Mouse (Mus musculus) induced T-regulatory cell, adult 2 months (primary cell): ENCODE data around the gene Cask.
"Not testable (repeated sequence)": the region's sequence is repeated elsewhere in the genome, so short reads cannot be mapped to it uniquely, and the experiment has no call there.

Experiments used
- DNase-seq: peaks from one replicate; pipeline ENCODE4 v3.0.0-alpha.2; 2012; ENCODE audit warnings: low read depth

Gene Cask

DNA sequence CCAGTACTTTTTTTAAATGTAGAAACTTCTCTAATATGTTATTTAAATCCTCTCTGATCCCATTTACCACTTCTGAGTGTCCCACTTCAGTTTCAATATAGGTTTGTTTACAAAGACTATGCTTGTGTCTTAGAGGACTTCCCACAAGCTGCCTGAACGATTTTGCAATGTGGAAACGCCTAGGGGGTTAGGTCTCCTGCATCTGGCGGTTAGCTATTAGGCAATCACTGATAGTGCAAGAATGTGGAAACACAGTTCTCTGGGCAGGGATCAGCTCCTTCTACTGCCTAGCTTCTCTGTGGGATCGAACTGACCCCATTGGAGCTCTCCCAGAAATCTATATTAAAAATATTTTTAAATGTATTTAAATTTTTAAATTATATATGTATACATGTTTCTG is at the start of gene Cask:
Cask (minus strand) TSS at position 83 of the 400 bp plus-strand sequence.
- no peak for DNase-seq

DNA sequence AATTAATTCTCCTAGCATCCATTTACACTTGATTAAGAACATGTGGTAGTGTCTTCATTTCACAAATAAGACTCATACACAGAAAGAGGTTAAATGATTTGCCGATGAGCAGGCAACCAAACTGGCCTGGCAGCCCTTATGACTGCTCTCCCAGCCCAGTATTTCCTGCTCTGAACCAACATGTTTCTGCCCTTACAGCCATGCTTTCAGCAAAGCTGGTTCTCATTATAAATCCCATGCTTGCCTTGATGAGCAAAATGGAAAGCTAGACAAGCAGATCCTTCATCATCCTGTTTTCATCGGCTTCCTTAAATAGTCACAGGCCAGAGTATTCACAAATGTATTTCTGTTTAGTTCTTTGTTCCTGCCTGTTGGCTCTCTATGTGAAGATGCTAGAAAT is 38.8 kb upstream of the Cask start:
- no peak for DNase-seq

DNA sequence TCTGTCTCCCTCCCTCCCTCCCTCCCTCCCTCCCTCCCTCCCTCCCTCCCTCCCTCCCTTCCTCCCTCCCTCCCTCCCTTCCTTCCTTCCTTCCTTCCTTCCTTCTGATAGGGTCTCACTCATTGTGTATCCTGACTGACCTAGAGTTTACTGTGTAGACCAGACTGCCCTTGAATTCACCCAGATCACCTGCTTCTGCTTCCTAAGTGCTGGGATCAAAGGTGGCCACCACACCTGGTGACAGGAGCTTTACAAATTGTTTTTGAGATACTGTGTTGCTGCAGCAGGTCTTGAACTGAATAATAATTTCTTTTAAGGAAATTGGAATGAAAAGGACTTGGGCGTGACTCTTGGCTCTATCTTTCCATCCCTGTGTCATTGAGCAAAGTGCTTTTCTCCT is 33.2 kb upstream of the Cask start:
- DNase-seq = no peak

DNA sequence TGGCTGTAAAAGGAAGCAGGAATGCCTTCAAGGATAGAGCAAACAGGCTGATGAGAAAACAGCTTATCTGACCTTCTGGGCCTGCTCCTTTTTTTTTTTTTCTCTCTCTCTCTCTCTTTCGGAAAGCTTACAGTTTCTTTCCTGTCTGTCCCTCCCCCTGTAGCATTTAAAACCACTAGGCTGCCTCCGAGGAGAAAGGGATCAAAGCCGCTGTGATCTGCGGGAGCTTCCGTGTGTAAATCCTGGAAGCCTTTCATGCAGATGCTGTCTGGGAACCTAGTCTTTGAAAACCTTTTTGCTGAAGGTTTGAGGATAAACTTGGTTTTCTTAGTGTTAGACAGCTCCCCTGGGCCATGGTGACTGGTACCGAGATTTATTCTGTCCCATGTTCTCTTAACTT is 30.8 kb upstream of the Cask start:
- DNase-seq = no peak

DNA sequence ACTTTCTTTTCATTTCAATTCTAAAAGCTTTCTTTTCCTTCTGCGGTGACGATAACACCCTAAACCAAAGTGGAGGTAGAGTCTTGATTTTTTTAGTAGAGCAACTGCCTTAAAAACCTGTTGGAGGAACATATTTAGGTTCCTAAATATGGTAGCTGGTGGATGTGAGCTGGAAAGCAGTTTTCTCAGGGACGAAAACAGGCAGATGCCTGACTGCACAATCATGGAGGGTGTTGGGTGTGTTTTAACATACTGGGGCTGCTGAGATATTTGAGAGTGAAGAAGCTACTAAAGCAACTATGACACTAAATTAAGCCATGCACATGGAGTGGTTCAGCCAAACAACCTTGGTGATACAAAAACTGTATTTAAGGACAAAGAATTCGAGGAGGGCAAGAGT is 9.0 kb upstream of the Cask start:
- no peak for DNase-seq

DNA sequence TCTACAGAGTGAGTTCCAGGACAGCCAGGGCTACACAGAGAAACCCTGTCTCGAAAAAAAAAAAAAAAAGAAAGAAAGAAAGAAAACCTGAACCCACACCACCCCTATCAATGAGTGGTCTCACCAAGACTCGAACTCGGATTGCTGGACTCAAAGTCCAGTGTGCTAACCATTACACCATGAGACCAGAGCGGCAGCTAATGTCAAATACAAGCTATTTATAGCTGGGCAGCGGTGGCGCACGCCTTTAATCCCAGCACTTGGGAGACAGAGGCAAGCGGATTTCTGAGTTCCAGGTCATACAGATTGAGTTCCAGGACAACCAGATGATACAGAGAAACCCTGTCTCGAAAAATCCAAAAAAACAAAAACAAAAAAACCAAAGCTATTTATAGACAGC is 7.9 kb upstream of the Cask start:
- no peak for DNase-seq

DNA sequence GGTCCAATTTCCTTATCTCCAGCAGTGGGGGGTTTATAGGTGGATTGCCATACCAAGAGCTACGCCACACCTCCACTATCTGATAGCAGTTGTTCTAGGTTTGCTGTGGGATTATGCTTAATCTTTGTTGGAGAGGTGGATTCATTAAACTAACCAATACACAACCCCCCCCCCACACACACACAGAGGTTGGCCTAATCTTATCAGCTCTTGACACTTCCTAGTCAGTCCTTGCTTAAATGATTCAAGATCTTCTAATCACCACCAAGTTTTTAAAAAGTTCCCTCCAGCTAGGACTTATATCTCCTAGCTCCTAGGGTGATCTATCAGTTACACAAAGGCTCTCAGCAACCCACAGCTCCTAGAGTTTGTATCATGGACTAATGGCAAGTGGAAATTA is 2.7 kb downstream of the Cask start:
- DNase-seq = no peak

DNA sequence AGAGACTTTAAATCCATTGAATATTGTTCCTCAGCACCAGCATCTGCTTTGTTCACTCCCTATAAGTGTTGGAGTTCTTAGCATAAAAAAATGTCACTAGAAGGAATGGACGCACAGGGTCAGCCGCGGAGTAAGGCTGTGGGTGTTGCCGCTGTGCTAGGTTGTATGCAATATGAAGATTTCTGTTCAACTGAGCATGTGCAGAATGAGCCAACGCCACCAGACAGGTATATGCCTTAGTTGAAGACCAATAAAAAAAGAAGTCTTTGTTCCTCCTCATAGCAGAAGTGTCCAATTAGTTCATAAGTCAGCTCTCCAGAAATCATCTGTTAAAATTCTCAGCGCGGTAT is 3.7 kb downstream of the Cask start:
- peak; percentile 37 for DNase-seq

DNA sequence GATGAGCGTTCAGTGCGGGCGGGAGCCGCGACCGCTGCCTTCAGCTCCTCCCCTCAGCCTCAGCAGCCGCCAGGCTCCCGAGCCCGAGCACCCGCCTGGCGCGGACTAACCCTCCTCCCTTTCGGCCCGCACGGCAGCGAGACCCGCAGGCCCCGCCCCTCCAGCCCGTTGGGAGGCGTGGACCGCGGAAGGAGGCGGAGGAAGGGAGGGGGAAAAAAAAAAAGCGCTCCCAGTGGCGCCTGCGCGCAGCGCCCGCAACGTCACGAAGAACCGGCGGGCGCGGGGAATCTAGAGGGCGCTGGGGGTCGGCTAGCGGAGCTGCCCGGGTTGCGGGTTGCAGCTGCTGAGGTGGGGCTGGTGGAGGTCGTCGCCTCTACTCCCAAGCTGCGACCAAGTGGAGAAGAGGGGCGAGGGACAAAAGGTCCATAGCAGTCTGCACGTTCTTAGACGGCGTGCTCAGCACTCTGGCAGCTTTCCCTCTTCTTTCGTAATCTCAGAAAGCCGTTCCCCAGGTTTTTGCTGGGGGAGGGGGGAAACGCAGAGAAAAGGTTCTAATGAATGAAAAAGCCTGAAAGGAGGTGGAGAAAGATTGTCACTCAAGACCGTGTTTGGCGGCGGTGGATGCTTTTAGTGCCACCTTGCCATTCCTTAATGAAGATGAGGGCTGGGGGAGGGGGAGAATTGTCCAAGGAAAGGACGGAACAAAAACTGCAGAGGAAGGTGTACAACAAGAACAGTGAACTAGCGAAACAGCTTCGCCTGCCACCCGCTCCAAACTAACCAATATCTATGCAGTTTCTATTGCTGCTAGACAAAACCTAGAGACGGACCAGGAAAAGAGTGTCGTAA is 4.3 kb downstream of the Cask start:
- DNase-seq = peak; percentile 87

DNA sequence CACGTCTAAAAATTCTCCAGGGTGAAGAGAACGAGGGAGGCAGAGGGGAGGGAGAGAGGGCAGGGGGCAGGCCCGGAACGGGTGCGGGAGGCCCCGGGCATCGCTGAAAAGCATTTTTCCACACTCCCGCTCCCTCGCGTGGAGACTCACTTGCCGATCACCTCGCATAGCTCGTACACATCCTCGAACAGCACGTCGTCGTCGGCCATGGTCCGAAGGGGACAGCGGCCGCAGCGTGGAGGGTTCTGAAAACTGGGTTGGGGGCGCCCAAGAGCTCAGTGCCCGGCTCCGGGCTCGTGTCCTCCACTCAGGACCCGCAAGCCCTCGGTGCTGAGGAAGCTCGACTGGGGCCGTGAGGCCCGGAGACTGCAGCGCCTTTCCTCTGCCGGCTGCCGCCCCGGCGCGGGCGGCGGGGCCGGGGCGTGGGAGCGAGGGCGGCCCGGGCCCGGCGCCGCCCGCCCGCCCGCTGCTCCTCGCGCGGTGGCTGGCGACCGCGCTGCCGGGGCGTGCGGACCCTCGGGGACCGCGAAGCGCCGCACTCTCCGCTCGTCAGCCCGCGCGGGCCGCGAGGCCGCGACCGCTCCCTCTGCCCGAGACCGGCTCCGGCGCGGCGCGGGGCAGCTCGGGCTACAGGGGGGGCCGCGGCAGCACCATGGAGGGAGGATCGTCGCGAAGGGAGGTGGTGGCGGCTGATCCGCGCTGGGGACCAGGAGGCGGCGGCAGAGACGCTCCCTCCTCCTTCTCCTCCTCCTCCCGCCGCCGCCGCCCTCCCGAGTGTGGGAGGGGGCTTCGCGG is 5.1 kb downstream of the Cask start:
- DNase-seq = peak; percentile 29

DNA sequence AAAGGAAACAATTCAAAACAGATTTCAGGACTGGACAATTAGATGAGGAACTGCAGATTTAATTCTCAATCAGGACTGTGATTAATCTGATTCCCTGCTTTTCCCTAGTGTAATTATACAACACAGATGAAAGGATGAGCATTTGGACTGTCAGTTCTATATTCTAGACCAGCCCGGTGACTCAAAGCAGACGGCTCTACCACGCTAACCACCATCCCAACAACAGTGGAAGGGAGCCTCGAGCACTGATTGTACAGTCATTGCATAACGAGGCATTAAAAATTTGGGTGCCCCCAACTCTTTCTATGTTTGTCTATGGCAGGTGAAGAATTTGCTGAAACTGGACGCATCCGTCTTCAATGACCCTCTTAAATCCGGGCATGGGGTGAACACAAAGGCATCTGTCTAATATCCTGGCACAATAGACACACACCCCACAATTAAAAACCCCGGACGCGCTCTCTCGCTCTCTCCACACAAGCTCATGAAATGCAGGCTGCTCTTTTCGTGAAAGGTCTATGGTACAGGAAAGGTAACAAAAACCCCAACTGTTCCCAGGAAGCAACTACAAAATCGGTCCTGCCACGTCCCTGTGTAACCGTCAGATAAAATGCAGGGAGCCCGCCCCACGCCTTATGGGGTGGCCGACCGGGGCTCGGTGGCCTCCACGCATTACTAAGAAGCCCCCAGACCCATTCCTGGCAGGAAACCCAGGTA is 5.9 kb downstream of the Cask start:
- DNase-seq = peak; percentile 28

DNA sequence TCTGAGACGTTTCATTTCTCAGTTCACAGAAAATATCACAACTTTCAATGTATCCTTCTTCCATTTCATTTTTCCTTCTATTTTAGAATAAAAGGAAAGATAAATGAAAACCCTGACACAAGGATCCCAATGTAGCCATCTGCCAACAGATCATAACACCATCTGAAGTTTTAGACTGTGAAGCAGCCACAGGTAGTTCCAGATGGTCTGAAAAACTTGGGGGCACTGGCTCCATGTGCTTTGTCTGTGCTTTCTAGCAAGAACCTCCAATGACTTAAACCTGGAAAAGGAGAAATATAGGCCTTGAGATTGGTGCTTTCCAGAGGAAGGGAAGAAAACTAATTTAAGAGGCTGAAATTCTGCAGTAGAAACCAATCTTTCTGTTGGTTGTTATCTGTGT is 28.4 kb downstream of the Cask start:
- no peak for DNase-seq

DNA sequence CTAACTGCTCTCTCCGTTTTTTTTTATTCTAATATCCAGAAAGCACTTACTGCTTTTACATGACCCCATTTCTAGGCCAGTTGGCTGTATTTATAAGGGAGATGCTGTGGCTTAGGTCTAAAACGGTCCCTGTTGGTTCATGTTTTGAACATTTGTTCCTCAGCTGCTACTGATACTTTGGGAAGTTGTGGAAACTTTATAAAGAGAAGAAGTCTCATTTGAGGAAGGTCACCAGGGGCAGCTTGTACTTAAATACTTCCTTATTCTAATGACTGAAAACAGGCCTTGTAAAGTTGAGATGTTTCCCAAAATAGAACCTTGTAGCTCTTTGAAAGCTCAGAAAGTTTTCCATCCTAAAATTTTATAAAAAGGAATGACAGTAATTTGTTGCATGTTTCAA is 52.4 kb downstream of the Cask start:
- DNase-seq = no peak

DNA sequence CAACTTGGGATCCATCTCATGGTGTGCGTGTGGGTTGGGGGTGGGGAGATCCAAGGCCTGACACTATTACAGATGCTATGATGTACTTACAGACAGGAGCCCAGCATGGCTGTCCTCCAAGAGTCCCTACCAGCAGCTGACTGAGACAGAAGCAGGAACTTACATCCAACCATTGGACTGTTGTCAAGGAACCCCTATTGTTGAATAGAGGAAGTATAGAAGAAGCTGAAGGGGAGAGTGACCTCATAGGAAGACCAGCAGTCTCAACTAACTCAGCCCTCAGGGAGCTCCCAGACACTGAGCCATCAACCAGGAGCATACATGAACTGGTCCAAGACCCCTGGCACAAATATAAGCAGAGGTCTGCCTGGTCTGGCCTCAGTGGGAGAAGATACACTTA is 85.5 kb downstream of the Cask start:
- no peak for DNase-seq

DNA sequence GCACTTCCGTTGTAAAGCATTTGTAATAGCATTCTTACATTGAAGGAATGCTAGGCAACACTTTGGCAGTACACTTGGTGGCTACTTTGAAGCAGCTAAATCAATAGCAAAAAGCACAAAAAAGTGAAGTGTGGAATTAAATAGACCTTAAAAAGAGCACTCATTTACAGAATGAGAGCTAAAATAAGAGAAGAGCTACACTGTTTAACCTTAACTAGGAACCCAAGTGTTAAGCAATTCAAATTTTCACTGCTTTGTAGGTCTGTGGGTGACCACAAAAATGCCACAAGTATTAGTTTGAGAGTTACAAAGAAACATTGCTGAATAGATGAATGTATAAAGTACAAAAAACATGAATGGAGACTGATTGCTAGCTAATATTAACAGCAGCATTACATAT is 86.1 kb downstream of the Cask start:
- DNase-seq = no peak

DNA sequence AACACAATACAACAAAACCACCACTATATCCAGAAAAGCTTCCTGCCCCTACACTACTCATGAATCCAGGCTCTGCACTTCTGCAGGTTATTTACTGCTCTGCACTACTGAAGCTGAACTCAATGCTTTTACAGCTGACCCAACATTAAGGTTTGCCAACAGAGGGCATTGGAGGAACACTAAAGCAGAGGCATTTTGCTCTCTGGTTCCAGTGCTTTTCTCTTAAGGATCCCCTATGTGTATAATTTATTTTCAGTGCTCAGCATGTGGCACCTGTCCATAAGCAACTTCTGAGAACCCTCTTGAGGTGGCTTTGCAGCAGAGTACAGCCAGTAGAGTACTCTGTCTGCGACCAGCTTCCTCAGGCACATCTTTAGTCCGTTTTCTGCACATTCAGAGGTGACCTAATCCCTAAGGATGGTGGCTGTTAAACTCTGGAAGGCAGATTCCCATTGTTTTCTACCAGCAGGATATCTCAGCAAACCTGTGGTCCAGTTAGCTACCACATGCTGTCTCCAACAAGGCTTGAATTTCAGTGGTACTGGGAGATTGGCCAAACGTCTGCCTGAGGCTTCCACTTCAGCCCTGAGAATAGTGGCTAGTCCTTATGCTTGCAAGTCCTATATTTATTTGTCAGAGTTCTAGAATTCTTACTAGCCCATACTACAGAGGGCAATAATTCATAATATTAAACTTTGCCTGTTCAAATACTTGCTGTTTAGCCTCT is 93.7 kb downstream of the Cask start:
- DNase-seq = no peak

DNA sequence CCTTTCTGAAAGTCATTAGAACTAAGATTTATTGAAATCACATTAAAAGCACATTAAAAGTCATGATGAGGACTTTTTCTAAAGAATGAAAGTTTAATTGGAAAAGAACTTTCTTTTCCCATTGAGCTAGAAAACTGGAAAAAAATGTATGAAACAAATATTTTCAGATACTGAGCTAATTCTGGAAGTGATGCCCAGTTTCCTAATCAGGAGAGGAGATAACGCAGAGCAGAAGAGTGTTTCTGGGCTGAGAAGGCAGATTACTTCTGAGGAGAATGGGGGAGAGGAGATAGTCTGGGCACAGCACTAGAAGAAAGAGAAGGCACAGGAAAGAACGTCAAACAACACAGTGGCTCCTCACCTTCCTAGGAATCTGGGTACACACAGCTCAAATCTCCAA is 110.1 kb downstream of the Cask start:
- DNase-seq = no peak

DNA sequence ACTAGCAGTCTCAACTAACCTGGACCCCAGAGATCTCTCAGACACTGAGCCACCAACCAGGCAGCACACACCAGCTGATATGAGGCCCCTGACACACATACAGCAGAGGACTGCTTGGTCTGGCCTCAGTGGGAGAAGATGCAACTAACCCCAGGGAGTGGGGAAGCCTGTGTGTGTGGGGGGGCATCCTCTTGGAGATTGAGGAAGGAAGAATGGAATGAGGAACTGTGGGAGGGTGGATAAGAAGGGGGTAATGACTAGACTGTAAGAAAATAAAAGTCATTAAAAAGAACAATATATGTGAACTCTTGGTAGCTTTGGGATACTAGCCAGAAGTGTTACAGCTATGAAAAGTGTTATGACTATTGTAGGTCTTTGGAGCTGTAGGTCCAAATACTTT is 120.4 kb downstream of the Cask start:
- DNase-seq = not testable (repeated sequence)

DNA sequence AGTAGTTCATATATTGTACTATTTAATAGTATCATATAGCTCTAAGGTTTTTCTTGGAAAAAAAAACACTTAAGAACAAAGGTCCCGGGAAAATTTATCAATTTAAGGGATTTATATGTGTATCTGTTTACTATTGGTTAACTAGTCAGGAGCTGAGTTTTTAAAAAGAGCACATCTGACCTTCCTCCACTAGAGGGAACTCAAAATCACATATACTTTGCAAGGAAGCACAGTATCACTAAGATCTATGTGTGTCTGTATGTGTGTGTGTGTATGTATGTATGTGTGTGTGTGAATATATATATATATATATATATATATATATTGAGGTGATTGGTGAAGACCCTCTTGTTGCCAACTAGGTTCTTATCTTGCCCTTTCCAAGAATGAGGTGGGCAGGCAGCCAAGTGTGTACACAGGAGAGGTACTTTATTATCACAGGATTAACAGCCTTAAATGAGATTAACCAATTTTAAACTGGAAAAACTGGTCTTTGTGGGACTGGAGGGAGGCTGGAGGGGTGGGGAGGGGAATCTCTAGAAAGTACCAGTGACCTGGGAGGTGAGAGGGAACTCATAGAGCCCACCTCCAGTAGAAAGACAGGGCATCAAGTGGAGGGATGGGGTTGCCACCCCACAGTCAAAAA is 121.2 kb downstream of the Cask start:
- no peak for DNase-seq

DNA sequence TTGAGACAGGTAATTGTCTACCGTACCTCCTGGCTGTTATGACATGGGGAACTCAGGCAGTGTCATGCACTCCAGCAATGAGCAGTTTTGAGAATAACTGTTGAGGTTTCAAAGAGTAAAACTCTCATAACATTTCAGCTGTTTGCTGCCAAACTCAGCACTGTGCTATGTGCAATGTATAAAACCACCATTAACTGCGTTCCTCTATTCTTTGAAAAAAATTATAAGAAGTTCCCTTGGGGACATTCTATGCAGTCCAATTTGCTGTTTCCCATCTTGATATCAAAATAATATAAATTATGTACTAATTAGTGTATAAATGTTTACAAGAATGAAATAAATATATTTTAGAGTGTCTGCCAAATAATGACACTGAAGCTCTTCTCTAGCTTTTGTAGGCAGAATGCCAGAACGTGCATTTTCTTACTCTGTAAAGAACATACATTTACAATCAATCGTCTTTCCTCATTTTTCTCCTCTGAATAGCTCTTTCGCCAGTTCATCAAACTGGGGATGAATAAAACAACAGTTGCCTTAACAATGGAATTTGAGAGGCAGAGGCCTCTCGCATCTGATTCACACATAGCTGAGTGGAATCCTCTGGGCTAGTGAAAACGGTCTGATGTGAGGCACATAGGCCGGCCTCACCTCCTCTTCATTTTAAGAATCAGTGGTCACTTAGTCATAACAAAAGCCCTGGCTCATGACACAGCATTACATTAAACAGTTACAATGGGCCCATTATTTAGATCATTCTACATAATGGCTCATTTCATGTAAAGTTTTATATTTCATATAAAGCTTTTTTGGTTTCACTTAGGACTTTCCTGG is 125.4 kb downstream of the Cask start:
- DNase-seq = no peak

DNA sequence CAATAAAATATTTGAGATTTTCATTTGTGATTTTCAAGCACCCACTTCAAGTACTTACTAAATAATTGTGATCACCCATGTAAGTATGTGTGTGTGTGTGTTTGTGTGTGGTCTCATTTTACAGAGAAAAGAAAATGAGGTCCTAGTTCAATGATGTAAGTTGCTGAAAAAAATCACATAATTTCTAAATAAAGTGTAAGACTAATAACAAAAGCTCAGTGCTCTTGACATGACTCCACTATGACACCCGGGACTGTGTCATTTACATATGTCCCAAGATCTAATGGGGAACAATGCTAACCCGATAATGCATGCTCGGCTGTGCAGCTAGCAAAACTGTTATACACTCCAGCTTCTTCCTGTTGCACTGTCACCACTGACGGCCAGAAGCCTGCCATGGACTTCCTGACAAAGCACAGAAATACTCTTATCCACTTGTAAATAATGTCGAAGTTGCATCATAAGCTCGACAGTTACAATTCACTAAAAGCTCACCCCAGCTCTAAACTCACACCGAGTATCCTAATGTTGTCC is 130.8 kb downstream of the Cask start:
- no peak for DNase-seq
